Mouse (Mus musculus): ENCODE results near the gene Cep19. TPM values are rescaled to one million over a fixed set of nuclear protein-coding genes. Genes with fewer than 3 reads are reported as not detected.

Gene Cep19
- total RNA-seq, 2 experiments from 2014 or later, result 9.3 to 10.9 TPM

DNA sequence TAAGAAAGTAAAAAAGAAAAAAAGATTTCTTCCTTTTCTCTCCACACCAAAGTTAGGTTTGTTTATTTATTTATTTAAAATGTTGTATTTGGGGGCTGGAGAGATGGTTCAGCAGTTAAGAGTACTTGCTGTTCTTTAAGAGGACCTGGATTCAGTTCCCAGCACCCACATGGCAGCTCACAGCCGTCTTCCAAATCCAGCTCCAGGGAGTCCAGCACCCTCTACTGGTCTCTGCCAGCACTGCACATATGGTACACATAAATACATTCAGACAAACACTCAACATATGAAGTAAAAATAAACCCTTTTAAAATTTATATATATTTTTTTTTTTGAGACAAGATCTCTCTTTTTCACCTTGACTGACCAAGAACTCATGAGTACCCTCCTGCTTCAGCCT is 6.1 kb downstream of the Cep19 start:
- no peak for DNase-seq (ENCODE audit: low spot score)

DNA sequence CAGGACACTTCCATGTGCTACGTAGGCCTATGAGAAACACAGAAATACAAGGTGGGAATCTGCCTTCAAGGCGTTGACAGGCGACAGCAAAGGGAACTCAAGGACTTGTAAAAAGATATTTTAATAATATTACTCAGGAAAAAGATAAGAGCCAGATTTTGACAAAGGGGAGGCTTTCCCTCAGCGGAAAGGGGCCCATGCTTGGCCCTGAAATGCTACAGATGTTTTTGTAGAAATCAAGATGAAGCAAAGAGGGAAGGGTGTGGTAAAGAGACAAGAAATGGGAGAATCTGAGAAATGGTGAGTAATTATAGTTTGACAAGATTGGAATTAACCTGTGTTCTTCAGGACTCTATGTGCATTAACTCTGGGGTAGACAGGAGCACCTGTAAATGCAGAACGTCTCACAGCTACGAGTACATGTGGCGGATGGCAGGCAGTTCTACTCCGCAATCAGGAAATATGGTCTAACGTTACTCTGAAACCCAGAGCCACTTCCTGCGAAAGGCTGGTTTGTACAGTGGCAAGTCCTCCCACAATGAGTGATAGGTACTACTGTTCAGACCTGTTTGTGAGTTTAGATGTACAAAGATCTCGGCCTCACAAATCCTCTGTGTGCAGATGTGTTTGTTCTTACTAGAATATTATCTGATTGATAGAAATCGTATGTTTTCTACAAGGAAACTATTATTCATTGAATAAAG is 7.9 kb downstream of the Cep19 start:
- DNase-seq (ENCODE audit: low spot score), result no peak

GRCm38 (mm10) chr16:32108170-32108569 is 8.6 kb downstream of the Cep19 start:
- DNase-seq (ENCODE audit: low spot score), result no peak

- no peak for DNase-seq (ENCODE audit: low spot score)
Observed at GRCm38 (mm10) chr16:32108578-32108977, 9.0 kb downstream of the Cep19 start.

DNA sequence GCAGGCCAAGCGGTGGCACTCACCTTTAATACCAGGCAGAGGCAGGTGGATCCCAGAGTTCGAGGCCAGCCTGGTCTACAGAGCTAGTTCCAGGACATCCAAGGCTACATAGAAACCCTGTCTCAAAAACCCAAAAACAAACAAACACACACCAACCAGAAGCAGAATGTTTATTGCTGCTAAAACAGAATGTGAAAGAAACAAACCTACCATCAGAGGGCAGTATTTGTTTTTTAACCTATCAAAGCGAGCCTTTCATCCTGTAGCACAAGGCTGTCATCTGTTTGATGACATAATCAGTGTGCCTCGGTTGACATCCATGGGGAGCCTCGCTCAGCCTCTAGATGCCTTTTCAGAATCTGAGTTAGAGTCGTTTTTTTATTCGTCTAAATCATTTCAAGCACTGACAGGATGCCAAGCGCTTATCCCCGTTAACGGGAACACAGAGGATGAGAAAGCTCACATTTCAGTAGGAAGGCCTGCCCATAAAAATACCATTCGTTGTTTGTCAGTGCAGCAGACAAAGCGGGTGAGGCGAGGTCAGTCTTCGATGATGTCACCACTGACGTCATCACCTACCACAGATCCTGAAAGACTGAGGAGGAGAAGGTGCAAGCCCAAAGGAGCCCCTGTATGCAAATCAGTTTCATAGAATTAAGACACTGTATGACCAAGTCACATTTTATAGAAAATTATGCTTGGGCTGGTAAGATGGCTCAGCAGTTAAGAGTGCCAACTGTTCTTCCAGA is 11.5 kb downstream of the Cep19 start:
- DNase-seq (ENCODE audit: low spot score), result no peak

DNA sequence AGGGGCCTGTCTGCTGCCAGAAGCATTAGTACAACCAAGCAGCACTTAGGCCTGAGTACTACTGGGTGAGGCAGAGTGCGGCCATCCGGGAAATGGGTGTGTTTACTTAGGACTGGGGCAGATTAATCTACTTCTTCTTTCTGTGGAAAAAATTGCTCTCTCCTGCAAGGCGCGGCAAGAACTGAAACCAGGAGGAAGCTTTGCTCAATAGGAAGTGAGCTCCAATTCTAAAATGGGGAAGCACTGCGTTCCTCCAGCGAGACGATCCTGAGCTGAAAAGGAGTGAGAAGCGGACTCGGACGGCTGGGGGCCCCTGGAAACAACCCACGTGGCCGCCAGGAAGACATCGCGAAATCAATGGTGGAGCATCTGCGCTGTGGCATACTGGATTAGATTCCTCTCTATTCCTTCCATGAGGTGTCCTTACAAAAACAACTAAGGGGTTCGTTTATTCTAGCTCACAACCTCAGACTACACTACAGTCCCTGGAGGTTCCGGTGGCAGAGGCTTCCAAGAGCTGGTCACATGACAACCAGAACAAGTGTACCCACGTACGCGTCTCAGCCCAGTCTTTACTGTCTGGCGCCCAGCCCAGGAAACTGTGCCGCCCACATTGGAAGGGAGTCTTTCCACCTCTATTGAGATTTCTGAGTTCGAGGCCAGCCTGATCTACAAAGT is 14.1 kb downstream of the Cep19 start:
- peak; percentile 27 for DNase-seq (ENCODE audit: low spot score)

DNA sequence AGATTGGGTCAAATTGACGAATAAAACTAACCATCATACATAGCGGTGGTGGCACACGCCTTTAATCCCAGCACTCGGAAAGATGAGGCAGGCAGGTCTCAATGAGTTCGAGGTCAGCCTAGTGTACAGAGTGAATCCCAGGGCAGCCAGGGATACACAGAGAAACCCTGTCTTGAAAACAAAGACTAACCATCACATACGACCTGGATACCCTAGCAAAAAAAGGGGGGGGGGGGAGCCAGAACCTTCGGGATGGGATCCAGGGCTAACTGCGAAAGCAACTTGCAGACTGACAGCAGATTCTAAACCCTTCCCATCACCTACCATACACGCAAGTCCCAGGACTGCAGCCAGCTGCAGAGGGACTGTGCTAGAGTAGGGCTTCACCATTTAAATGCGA is 14.8 kb downstream of the Cep19 start:
- no peak for DNase-seq (ENCODE audit: low spot score)

DNA sequence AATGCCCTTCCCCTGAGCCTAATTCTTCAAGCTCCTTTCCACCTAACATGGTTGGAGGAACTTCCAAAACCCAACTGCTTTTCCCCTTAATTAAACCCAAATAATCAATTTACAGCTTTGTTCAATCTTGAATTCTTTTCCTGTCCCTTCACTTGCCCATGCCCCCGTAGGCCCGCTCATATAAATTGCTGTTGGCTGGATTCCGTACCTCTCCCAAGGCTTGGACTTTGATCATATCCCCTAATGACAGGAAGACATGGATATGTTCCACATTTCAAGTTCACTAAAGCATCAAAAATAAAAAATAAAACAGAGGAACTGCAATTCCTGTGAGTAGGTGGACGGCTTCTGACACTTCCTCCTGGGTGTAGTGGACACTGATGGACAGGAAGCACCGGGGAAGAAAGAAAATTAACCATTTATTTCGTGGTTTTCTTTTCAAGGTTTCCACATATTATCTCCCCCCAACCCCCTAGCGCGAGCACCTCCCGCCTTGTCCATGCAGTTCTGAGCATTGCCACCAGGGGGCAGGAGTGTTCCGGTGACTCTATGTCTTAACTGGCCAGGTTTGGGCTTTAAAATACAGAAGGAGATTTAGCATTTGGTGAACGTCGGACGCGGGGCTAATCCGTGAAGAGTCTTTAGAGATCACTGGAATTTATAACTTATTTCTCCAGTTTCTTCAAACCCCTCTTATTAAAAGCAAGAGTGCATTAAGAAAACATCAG is 15.5 kb downstream of the Cep19 start:
- DNase-seq (ENCODE audit: low spot score), result peak; percentile 79

- DNase-seq (ENCODE audit: low spot score), result no peak
Observed at GRCm38 (mm10) chr16:32115781-32116180, 16.2 kb downstream of the Cep19 start.

GRCm38 (mm10) chr16:32116186-32116585 is 16.6 kb downstream of the Cep19 start:
- DNase-seq (ENCODE audit: low spot score), result no peak

DNA sequence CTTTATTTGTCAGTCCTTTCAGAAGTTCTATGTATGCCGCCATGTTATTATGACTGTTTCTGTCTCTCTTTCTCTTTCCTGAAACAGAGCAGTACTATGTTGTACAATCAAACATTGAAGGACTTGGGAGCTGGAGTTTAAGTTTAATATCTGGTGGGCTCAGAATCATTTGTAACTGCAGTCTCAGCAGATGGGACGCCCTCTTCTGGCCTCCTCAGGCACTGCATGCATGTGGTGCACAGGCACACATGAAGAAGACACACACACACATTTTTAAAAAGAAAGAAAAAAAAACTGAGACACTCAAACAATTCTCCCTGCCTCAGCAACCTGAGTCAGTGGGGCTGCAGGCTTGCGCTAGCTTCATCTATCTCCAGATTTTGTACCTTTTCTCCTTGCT is 20.9 kb downstream of the Cep19 start:
- DNase-seq (ENCODE audit: low spot score), result no peak

DNA sequence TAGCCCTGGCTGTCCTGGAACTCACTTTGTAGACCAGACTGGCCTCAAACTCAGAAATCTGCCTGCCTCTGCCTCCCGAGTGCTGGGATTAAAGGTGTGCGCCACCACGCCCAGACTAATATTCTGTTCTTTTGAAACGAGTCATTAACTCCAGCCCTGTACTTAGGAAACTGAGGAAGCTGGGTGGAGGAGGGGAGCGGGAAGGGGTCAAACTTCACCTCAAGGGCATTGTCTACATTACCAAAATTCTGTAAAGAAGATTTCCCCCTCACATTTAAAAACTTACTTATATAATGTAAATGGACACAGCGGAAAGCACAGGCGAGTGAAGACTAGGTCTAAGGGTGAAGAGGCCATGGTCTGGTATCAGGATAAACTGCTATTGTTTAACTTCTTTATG is 24.4 kb downstream of the Cep19 start:
- no peak for DNase-seq (ENCODE audit: low spot score)

GRCm38 (mm10) chr16:32124444-32125335 is 25.1 kb downstream of the Cep19 start:
- no peak for DNase-seq (ENCODE audit: low spot score)

DNA sequence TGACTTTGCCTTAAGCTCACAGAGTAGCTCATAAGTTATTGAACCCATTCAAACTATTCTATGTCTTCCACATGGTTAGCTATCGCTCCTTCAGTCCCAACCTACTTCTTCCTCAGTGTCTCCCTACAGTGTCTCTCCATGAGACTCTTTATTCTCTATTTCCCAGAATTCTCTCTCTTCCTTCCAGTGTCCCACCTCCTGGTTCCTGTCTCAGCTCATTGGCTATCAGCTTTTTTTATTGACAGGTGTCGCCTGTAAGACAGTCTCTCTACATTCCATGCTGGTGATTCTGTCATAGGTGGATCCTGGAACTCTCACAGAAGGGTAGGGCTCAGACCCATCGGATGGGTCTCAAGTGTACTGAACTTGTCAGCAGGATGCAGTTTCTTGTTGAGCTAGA is 25.8 kb downstream of the Cep19 start:
- DNase-seq (ENCODE audit: low spot score), result no peak

GRCm38 (mm10) chr16:32127046-32127445 is 27.4 kb downstream of the Cep19 start:
- no peak for DNase-seq (ENCODE audit: low spot score)

GRCm38 (mm10) chr16:32129449-32130189 is 30.0 kb downstream of the Cep19 start:
- DNase-seq (ENCODE audit: low spot score), result no peak

GRCm38 (mm10) chr16:32130190-32130826 is 30.7 kb downstream of the Cep19 start:
- DNase-seq (ENCODE audit: low spot score), result no peak

GRCm38 (mm10) chr16:32133148-32133547 is 33.5 kb downstream of the Cep19 start:
- no peak for DNase-seq (ENCODE audit: low spot score)

GRCm38 (mm10) chr16:32135842-32136357 is 36.3 kb downstream of the Cep19 start:
- no peak for DNase-seq (ENCODE audit: low spot score)

Measured in gastrocnemius, adult 18-20 months (tissue).